Comparison of ENCODE assay signal across 8 mouse cellular contexts in genomic region chr17:84878316-84878715, GRCm38 (mm10).
DNase-seq lines count a peak whose midpoint lies in the region; ATAC-seq lines count a peak whose summit lies in the region.

No protein-coding gene starts in this region.

- peak overlapping the region; percentile 46; the same call in 1 of the 2 replicates for H3K4me2 ChIP-seq in limb, embryonic 13.5 days (replicated peaks)
- no peak overlapping the region for H3K4me2 ChIP-seq in stomach, embryonic 14.5 days (replicated peaks; ENCODE audit: low read depth, low read length)

- H3K36me3 ChIP-seq in limb, embryonic 13.5 days, result no peaks in the 10 kb centered on the region
- no peaks in the 10 kb centered on the region for H3K36me3 ChIP-seq in limb, embryonic 10.5 days
- no peaks in the 10 kb centered on the region for H3K36me3 ChIP-seq in stomach, embryonic 14.5 days (ENCODE audit: control insufficient read depth, insufficient read depth, low read length)

- H3K4me1 ChIP-seq in limb, embryonic 13.5 days, result no peaks in the 10 kb centered on the region
- no peaks in the 10 kb centered on the region for H3K4me1 ChIP-seq in limb, embryonic 10.5 days
- H3K4me1 ChIP-seq in stomach, embryonic 14.5 days (ENCODE audit: control insufficient read depth, insufficient read depth, low read length), result no peaks in the 10 kb centered on the region

- ATAC-seq in CD4-positive, CD25-positive, alpha-beta regulatory T cell, adult 4 months, result no peak
- no peak for ATAC-seq in limb, embryonic 13.5 days (ENCODE audit: low FRiP score, low read depth)
- ATAC-seq in stomach, embryonic 14.5 days (ENCODE audit: insufficient number of reproducible peaks, insufficient read depth, low FRiP score, low read depth), result no peak

- peak; percentile 29 for DNase-seq in CD4-positive, CD25-positive, alpha-beta regulatory T cell, adult 2 months (ENCODE audit: low read depth, low spot score)
- DNase-seq in limb, embryonic 10.5 days (ENCODE audit: low spot score), result no peak
- DNase-seq in liver, result peak; percentile 62
- DNase-seq in B cell, adult 2 months, result no peak
- DNase-seq in adrenal gland, postnatal 10 days, result no peak

- no peaks in the 10 kb centered on the region for H3K27me3 ChIP-seq in limb, embryonic 13.5 days
- H3K27me3 ChIP-seq in limb, embryonic 10.5 days (ENCODE audit: low read depth, poor library complexity, severe bottlenecking), result no peaks in the 10 kb centered on the region
- H3K27me3 ChIP-seq in stomach, embryonic 14.5 days (ENCODE audit: control insufficient read depth, insufficient read depth, low read length), result no peaks in the 10 kb centered on the region

- H3K27ac ChIP-seq in limb, embryonic 13.5 days, result no peak overlapping the region
- no peak overlapping the region for H3K27ac ChIP-seq in limb, embryonic 10.5 days
- H3K27ac ChIP-seq in stomach, embryonic 14.5 days (ENCODE audit: low read length), result 0 out of 2 replicates have a peak overlapping the region, but pooled peaks have one; percentile 7

- no peaks in the 10 kb centered on the region for H3K9me3 ChIP-seq in limb, embryonic 13.5 days
- H3K9me3 ChIP-seq in limb, embryonic 10.5 days (replicated peaks), result no peaks in the 10 kb centered on the region
- H3K9me3 ChIP-seq in stomach, embryonic 14.5 days (ENCODE audit: control insufficient read depth, low read depth, low read length), result no peaks in the 10 kb centered on the region

- WGBS in limb, embryonic 13.5 days, result 82% methylated on average over 5 of the region's 5 CpGs
- 86% methylated on average over 5 of the region's 5 CpGs for WGBS in limb, embryonic 10.5 days
- WGBS in stomach, embryonic 14.5 days, result 81% methylated on average over 5 of the region's 5 CpGs

- no peak overlapping the region for H3K4me3 ChIP-seq in limb, embryonic 13.5 days
- H3K4me3 ChIP-seq in limb, embryonic 10.5 days, result no peak overlapping the region
- no peak overlapping the region for H3K4me3 ChIP-seq in stomach, embryonic 14.5 days (ENCODE audit: low read depth, low read length)

- no peak overlapping the region for H3K9ac ChIP-seq in limb, embryonic 13.5 days
- H3K9ac ChIP-seq in stomach, embryonic 14.5 days (replicated peaks; ENCODE audit: low read depth, low read length), result no peak overlapping the region

Comparison
In these comparisons a context has a peak if more than half of its experiments do, and no peak if none do; other contexts are left out.
1. DNase-seq: peak in CD4-positive, CD25-positive, alpha-beta regulatory T cell, adult 2 months (single experiment) and liver (single experiment); none in limb, embryonic 10.5 days (single experiment), B cell, adult 2 months (0 of 2) and adrenal gland, postnatal 10 days (single experiment).